Mouse (Mus musculus) MEL-GATA-1-ER (cell line): ENCODE data around the gene Tor1b.
A peak's percentile ranks its signal among the peaks of the same experiment; 100 is the strongest.

ENCODE experiments used
- DNase-seq: peaks from one replicate; pipeline ENCODE4 v3.0.0-alpha.2; 2012; ENCODE audit warnings: low read depth; ENCODE audit errors: extremely low read depth

The Tor1b gene

DNA sequence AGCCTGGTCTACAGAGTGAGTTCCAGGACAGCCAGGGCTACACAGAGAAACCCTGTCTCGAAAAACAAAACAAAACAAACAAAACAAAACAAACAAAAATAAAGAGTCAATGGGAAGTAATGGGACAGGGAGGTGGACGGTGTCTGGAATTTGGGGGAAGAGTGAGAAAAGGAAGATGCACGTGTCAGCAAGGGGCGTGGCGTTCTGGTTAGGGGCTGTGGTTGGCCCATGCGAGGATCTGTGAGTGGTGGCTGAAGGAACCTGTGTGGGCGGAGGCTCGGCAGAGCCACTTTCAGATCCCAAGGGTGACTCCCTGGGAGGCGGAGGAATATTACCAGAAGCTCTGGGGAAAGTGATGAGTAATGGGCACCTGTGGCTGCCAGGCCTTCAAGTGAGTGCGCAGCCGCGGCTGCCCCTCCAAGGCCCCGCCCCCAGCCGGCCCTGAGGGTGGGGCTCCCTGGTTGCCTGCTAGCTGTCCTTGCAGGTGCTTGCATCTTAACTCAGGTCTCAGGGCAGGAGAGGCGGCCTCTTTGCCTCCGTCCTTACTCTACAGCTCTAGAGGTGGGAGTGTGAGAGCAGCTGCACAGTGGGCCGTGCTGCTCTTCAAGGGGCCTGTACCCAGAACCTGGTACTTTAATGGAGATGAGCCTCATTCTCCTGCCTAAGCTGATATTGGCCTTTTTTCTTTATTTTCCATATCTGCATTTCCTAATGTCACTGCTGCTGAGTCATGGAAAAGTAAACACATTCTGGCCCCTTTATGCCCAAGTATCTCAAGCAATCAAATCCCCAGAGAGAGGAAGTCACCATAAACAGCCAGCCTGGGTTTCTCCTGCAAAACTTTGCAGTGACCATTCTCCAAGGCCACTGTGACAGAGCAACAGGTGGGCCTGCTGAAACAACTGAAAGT is 32.6 kb downstream of the Tor1b start:
- DNase-seq: peak; percentile 29

DNA sequence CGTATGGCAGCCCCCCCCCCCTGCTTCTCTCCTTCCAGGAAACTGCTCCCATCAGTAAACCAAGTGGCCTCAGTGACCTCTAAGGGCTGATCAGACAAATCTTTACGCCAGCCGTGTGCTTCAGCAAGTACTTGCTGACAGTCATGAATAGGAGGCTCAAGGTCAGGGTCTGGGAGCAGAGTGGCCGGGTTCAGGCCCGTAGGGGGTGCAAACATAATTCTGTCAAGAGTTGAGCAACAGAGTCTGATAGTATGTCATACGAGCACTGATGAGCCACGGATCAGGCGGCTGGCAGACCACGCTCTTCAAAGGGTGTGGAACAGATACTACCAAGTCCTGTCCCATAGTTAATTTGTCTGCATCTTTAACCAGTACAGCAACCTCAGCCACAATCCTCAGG is 37.5 kb downstream of the Tor1b start:
- DNase-seq: no peak

DNA sequence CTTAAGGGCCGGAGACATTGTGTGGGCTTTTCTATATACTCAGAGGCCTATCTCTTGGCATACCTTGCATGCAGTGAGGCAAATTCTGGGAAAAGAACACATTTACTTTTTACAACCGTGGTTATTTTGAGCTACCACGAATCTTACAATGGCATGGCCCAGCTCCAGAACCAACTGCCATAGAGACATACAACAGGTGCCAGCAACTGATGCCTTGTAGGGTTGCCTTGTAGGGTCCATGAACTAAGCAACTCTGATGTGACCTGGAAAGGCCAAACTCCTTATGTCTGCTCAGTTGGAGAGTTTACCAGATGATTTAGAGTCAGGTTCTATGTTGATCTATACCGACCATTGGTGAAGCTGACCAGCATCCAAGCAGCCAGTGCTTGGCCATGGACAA is 42.1 kb downstream of the Tor1b start:
- no peak for DNase-seq

DNA sequence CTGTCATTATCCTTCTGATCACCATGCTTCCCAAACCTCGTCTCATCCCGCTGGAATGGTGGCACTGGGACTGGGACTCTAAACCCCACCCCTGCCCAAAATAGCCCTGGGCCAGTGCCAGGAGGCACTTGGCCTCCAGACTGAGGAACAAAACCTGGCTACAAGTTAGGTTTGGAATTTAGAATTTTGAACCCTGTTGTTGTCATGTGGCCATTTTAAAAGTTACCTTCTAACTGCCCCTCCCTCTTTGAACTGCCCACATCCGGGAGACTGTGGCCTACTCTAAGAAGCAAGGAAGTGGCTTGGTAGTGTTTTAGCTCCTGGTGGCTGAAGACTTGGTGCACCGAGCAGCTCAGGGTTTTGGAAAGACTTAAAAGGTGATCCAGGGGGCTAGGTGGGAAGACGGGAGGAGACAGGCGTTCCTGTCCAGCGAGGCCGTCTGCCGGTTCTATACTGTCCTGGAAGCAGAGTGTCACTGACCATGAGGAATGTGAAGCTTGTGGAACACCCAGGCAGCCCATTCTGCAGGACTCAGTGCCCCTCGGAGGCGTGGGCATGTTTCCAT is 42.8 kb downstream of the Tor1b start:
- DNase-seq: no peak

DNA sequence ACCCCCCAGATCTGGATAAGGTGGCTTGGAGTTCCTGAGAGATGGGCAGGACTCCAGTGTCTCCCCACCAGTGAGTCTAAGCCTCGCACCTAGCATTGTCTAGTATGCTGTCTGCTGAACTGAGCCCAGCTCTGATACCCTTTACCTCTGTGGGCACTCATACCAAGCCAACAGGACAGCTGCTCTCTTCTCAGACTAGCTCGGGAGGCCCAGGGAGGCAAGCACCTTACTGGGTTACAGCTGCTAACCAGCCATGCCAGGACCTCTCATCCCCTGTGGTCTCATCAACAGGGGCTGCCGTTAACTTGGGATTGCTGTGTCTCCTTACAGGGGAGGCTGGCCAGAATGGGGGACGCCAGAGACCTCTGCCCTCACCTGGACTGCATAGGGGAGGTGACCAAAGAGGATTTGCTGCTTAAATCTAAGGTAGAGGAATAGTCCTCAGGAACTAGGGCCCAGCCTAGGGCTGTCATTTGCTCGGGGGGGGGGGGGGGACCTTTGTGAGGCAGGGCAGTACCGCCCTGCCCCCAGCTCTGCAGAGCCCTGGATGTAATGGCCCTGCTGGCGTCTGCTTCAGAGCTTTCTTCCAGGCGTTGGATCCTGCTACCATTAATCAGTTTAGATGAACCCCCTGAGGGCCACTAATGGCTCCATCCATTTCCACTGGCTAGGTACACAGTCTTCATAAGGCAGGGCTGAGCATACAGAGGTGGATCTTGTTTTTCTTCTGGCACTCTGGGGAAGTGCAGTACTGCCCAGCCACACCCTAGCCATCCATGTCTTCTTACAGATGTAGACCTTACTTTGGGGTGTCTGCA is 45.9 kb downstream of the Tor1b start:
- DNase-seq: no peak

DNA sequence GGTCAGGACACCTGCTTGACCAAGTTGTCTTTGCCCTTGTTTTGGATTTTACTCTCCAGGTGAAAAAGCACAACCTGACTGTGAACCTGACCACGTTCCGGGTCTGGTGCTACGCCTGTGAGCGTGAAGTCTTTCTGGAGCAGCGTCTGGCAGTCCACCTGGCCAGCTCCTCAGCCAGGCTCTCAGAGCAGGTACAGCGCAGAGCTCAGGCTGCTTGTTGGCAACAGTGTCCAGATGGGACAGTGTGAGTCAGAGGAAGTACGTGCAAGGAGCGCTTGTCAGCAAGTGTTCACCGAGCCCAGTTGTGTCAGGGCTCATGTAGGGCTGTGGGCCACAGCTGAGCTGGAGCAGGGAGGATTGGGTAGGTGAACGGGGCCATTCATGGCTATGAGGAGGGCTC is 50.1 kb downstream of the Tor1b start:
- DNase-seq: no peak

DNA sequence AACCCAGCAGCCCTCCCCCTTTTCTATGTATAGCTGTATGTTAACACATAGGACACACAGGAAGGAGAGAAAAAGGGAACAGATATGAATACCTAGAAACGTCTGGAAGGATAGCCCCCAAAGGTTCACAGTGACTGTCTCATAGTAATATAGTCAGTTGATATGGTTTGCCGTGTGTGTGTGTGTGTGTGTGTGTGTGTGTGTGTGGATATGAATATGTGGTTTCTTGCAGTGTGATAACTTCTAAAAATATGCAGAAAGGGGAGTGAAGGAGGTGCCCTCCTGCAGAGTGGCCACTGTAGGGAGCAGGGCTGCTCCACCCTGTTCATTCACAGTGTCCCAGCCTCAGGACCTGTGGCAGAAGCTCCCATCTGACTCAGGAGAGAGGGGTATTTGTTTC is 52.7 kb downstream of the Tor1b start:
- no peak for DNase-seq

DNA sequence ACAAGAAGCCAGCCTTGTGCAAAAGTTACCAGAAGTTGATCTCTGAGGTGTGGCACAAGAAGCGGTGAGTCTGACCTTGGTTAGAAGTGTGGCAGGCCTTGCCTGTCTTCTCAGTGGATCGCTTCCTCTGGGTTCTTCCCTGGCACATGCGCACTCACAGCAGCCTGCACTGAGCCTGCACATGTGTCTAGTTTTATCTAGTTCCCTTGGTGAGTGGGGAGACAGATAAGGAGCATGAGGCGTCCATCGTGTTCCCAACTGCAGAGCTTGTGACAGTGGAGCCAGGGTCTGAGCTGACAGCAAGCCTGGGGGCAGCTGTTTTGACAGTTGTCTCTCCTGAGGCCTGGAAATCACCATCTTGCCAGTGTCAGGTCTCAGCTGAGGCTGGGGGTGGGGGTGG is 53.7 kb downstream of the Tor1b start:
- peak; percentile 95 for DNase-seq

DNA sequence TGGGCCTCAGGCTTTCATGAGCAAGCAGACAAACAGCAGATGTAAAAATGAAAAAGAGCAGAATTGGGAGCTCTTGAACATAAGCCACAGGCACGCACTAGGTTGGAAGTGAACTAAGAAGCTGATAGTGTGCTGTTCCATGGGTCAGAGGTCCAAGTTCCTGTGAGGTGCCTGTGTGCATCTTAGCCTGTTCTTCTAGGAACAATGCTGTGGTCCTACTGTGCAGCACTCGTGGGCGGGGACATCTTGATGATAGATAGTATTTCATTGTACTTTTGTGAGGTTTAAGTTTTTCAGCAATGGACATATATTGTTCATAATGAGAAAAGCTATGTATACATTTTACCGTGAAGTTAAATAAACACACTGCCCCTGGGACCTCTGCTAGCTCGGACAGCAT is 54.4 kb downstream of the Tor1b start:
- DNase-seq: no peak
